9 mouse cellular contexts compared by ENCODE assay signal in genomic region chr2:3629741-3630140, GRCm38 (mm10). TPM values are rescaled to one million over a fixed set of nuclear protein-coding genes. Genes with fewer than 3 reads are reported as not detected.
DNase-seq lines count a peak whose midpoint lies in the region; ATAC-seq and TF ChIP-seq lines count a peak whose summit lies in the region.
"Had no signal": no experiment of that assay in that cellular context is flagged by ENCODE, and none has a peak within 500 bp of the region (broad histone marks: within the 10 kb centered on the region; RNA-seq: fewer than 3 reads in every experiment).

No protein-coding gene starts in this region.

- no peak overlapping the region for H3K4me2 ChIP-seq in limb, embryonic 11.5 days (ENCODE audit: low read depth, severe bottlenecking)

- no peak overlapping the region for H3K9ac ChIP-seq in limb, embryonic 11.5 days (ENCODE audit: low read length)

- TF ChIP-seq CTCF in cerebellum, adult 2 months (IDR thresholded peaks at IDR 0.05; ENCODE audit: borderline replicate concordance, insufficient read depth, low read depth, low read length), result peak; percentile 22; the same call in 1 of the 2 replicates

- ATAC-seq in limb, embryonic 11.5 days (ENCODE audit: insufficient number of reproducible peaks, low FRiP score, low TSS enrichment, low read depth), result no peak

- no peak for TF ChIP-seq POLR2A in cerebellum, adult 2 months (IDR thresholded peaks at IDR 0.05; ENCODE audit: borderline replicate concordance, insufficient read depth, low read length)

- H3K4me3 ChIP-seq in cerebellum, adult 2 months (replicated peaks; ENCODE audit: insufficient read depth, low read depth, low read length), result no peak overlapping the region
- H3K4me3 ChIP-seq in limb, embryonic 11.5 days (ENCODE audit: low read depth, low read length), result no peak overlapping the region
- H3K4me3 ChIP-seq in limb, embryonic 10.5 days, result no peak overlapping the region

- H3K27ac ChIP-seq in cerebellum, adult 2 months (ENCODE audit: insufficient read depth, low read length), result no peak overlapping the region
- no peak overlapping the region for H3K27ac ChIP-seq in limb, embryonic 11.5 days (replicated peaks; ENCODE audit: low read depth, low read length)
- H3K27ac ChIP-seq in limb, embryonic 10.5 days, result no peak overlapping the region

- no peaks in the 10 kb centered on the region for H3K4me1 ChIP-seq in cerebellum, adult 2 months (ENCODE audit: control insufficient read depth, insufficient read depth, low read length)
- H3K4me1 ChIP-seq in limb, embryonic 11.5 days (ENCODE audit: control insufficient read depth, insufficient read depth, low read length), result no peaks in the 10 kb centered on the region
- no peaks in the 10 kb centered on the region for H3K4me1 ChIP-seq in limb, embryonic 10.5 days

- no peaks in the 10 kb centered on the region for H3K27me3 ChIP-seq in cerebellum, adult 2 months (ENCODE audit: control insufficient read depth, insufficient read depth, low read length)
- no peaks in the 10 kb centered on the region for H3K27me3 ChIP-seq in limb, embryonic 11.5 days (ENCODE audit: control insufficient read depth, insufficient read depth, low read length)
- H3K27me3 ChIP-seq in limb, embryonic 10.5 days (ENCODE audit: low read depth, poor library complexity, severe bottlenecking), result no peaks in the 10 kb centered on the region

- 91% methylated on average over 5 of the region's 5 CpGs for WGBS in cerebellum, adult 2 months
- WGBS in limb, embryonic 11.5 days, result 90% methylated on average over 5 of the region's 5 CpGs
- WGBS in limb, embryonic 10.5 days, result 92% methylated on average over 5 of the region's 5 CpGs

- H3K9me3 ChIP-seq in limb, embryonic 11.5 days (ENCODE audit: control insufficient read depth, low read length), result no peaks in the 10 kb centered on the region
- no peaks in the 10 kb centered on the region for H3K9me3 ChIP-seq in limb, embryonic 10.5 days (replicated peaks)
- H3K9me3 ChIP-seq: G1E had no signal

- no peaks in the 10 kb centered on the region for H3K36me3 ChIP-seq in limb, embryonic 11.5 days (ENCODE audit: control insufficient read depth, insufficient read depth, low read length)
- no peaks in the 10 kb centered on the region for H3K36me3 ChIP-seq in limb, embryonic 10.5 days
- H3K36me3 ChIP-seq: G1E had no signal

- no peak for DNase-seq in cerebellum, adult 2 months
- DNase-seq in cerebellum, postnatal 36 days, result no peak
- DNase-seq in limb, embryonic 11.5 days (ENCODE audit: low spot score), result peak; percentile 23
- no peak for DNase-seq in limb, embryonic 10.5 days (ENCODE audit: low spot score)
- DNase-seq in R1 (ENCODE audit: low read depth, low spot score) (peak; percentile 66), adipocyte (ENCODE audit: low spot score) (no peak)
- DNase-seq in spleen, adult 12 weeks (ENCODE audit: low spot score), result peak; percentile 19
- DNase-seq in left cerebral cortex, adult 11 months (ENCODE audit: low spot score), result no peak

RNA-seq across cellular contexts. Expression of gene Fam107b, which starts 59.5 kb away (rescaled TPM):
- 63.7 and 68.3 TPM in 2 replicates for polyA plus RNA-seq in cerebellum, adult 2 months (2012; rRNA removed)
- 61.0 and 61.9 TPM in 2 replicates for polyA plus RNA-seq in limb, embryonic 11.5 days (2014; fragmentation: Nextera tagmentation; extraction: Ambion mirVana)
- 47.5 and 48.8 TPM in 2 replicates for polyA plus RNA-seq in limb, embryonic 10.5 days (2016; fragmentation: Nextera tagmentation; extraction: Ambion mirVana)

Comparison
In these comparisons a context has a peak if more than half of its experiments do, and no peak if none do; other contexts are left out.
1. DNase-seq: peak in limb, embryonic 11.5 days (single experiment), R1 (single experiment) and spleen, adult 12 weeks (single experiment); none in cerebellum, adult 2 months (0 of 2), cerebellum, postnatal 36 days (0 of 2), limb, embryonic 10.5 days (single experiment), adipocyte (single experiment) and left cerebral cortex, adult 11 months (single experiment).